Mouse (Mus musculus): ENCODE measurements around the gene Ptchd3. TPM values are rescaled to one million over a fixed set of nuclear protein-coding genes. Genes with fewer than 3 reads are reported as not detected.

Gene Ptchd3
- polyA plus RNA-seq, 1 experiment from 2014 or later: not detected

GRCm38 (mm10) chr11:121847790-121848299 is 17.8 kb downstream of the Ptchd3 start:
- no peaks in the 10 kb centered on the region for H3K36me3 ChIP-seq (ENCODE audit: control insufficient read depth, insufficient read depth, low read length)
- peak overlapping the region; percentile 69 for H3K4me2 ChIP-seq (ENCODE audit: low read depth, low read length)
- H3K4me1 ChIP-seq (ENCODE audit: control insufficient read depth, insufficient read depth, low read length): no peaks in the 10 kb centered on the region
- H3K27me3 ChIP-seq (ENCODE audit: control insufficient read depth, insufficient read depth, low read length): no peaks in the 10 kb centered on the region
- ATAC-seq (ENCODE audit: insufficient read depth, low FRiP score): peak; percentile 99
- H3K27ac ChIP-seq (ENCODE audit: low read length): peak overlapping the region; percentile 84
- peak overlapping the region; percentile 57 for H3K4me3 ChIP-seq (replicated peaks; ENCODE audit: low read length)
- peak overlapping the region; percentile 72 for H3K9ac ChIP-seq (ENCODE audit: low read length)
- no peaks in the 10 kb centered on the region for H3K9me3 ChIP-seq (replicated peaks; ENCODE audit: control insufficient read depth, low read length)
- under 1% methylated on average over 11 of the region's 11 CpGs for WGBS

Other genes with a start within 250 kb of the Ptchd3 start
- gene B3gntl1, start 157.1 kb upstream of the Ptchd3 start, polyA plus RNA-seq (2015; fragmentation: Nextera tagmentation; extraction: Ambion mirVana): 8.7 and 9.1 TPM in 2 replicates
- 38.5 and 48.1 TPM in 2 replicates for gene Metrnl, start 128.7 kb upstream of the Ptchd3 start, polyA plus RNA-seq (2015; fragmentation: Nextera tagmentation; extraction: Ambion mirVana)